Mouse (Mus musculus): ENCODE measurements around the gene Slco1a6. TPM values are rescaled to one million over a fixed set of nuclear protein-coding genes. Genes with fewer than 3 reads are reported as not detected.
"Not testable (repeated sequence)": the region's sequence is repeated elsewhere in the genome, so short reads cannot be mapped to it uniquely, and the experiment has no call there.

The Slco1a6 gene
- total RNA-seq (2014; rRNA removed): not detected in 2 replicates
- polyA plus RNA-seq (2015; fragmentation: Nextera tagmentation; extraction: Ambion mirVana): 0.43 TPM in 1 of 2 replicates, not detected in the other

- Histone ChIP-seq H3K9me3 (ENCODE audit: low read length) (no peaks in the 10 kb centered on the region), H3K9ac (replicated peaks; ENCODE audit: low read length, poor library complexity, severe bottlenecking) (no peak within 1 kb of the TSS), H3K27me3 (ENCODE audit: insufficient read depth, low read length) (no peaks in the 10 kb centered on the region), H3K4me2 (ENCODE audit: low read depth, low read length, poor library complexity, severe bottlenecking) (no peak within 1 kb of the TSS), H3K4me3 (ENCODE audit: low read depth, low read length) (no peak within 1 kb of the TSS), H3K4me1 (ENCODE audit: insufficient read depth, low read length) (no peaks in the 10 kb centered on the region), H3K27ac (ENCODE audit: low read depth, low read length) (no peak within 1 kb of the TSS), H3K36me3 (ENCODE audit: insufficient read depth, low read length) (no peaks in the 10 kb centered on the region)
- ATAC-seq (ENCODE audit: low FRiP score) (no peak), DNase-seq (ENCODE audit: low spot score) (no peak)
- TF ChIP-seq CTCF (IDR thresholded peaks at IDR 0.05): no peak
- 90% methylated on average over 4 of the region's 4 CpGs for WGBS
Measured at GRCm38 (mm10) chr6:142208421-142208820, at the start of gene Slco1a6. Gene Slco1a6 (minus strand): TSS chr6:142208521.

GRCm38 (mm10) chr6:142250738-142251307, 42.5 kb upstream of the Slco1a6 start:
- DNase-seq (ENCODE audit: low spot score); H3K9me3 ChIP-seq (ENCODE audit: low read length); H3K4me1 ChIP-seq (ENCODE audit: insufficient read depth, low read length); H3K36me3 ChIP-seq (ENCODE audit: insufficient read depth, low read length); H3K9ac ChIP-seq (replicated peaks; ENCODE audit: low read length, poor library complexity, severe bottlenecking); H3K27me3 ChIP-seq (ENCODE audit: insufficient read depth, low read length); H3K4me3 ChIP-seq (ENCODE audit: low read depth, low read length); H3K4me2 ChIP-seq (ENCODE audit: low read depth, low read length, poor library complexity, severe bottlenecking); H3K27ac ChIP-seq (ENCODE audit: low read depth, low read length); ATAC-seq (ENCODE audit: low FRiP score): not testable (repeated sequence)
- WGBS: 94% methylated on average over 1 of the region's 1 CpGs

GRCm38 (mm10) chr6:142245065-142245464, 36.7 kb upstream of the Slco1a6 start:
- Histone ChIP-seq H3K4me2 (ENCODE audit: low read depth, low read length, poor library complexity, severe bottlenecking) (no peak overlapping the region), H3K27ac (ENCODE audit: low read depth, low read length) (no peak overlapping the region), H3K9me3 (ENCODE audit: low read length) (no peaks in the 10 kb centered on the region), H3K4me1 (ENCODE audit: insufficient read depth, low read length) (no peaks in the 10 kb centered on the region), H3K4me3 (ENCODE audit: low read depth, low read length) (no peak overlapping the region), H3K36me3 (ENCODE audit: insufficient read depth, low read length) (no peaks in the 10 kb centered on the region), H3K9ac (replicated peaks; ENCODE audit: low read length, poor library complexity, severe bottlenecking) (no peak overlapping the region), H3K27me3 (ENCODE audit: insufficient read depth, low read length) (no peaks in the 10 kb centered on the region)
- ATAC-seq (ENCODE audit: low FRiP score): no peak
- WGBS: 78% methylated on average over 5 of the region's 5 CpGs
- no peak for DNase-seq (ENCODE audit: low spot score)
- no peak for TF ChIP-seq CTCF (IDR thresholded peaks at IDR 0.05)

- H3K9ac ChIP-seq (replicated peaks; ENCODE audit: low read length, poor library complexity, severe bottlenecking): no peak overlapping the region
- H3K36me3 ChIP-seq (ENCODE audit: insufficient read depth, low read length): no peaks in the 10 kb centered on the region
Measured at GRCm38 (mm10) chr6:142239468-142239867, 31.1 kb upstream of the Slco1a6 start.

GRCm38 (mm10) chr6:142220138-142220537, 11.8 kb upstream of the Slco1a6 start:
- no peak overlapping the region for H3K9ac ChIP-seq (replicated peaks; ENCODE audit: low read length, poor library complexity, severe bottlenecking)
- ATAC-seq (ENCODE audit: low FRiP score) (no peak), DNase-seq (ENCODE audit: low spot score) (no peak)
- no peaks in the 10 kb centered on the region for H3K9me3 ChIP-seq (ENCODE audit: low read length)
- no peak overlapping the region for H3K4me2 ChIP-seq (ENCODE audit: low read depth, low read length, poor library complexity, severe bottlenecking)
- H3K27ac ChIP-seq (ENCODE audit: low read depth, low read length): no peak overlapping the region
- no peak overlapping the region for H3K4me3 ChIP-seq (ENCODE audit: low read depth, low read length)
- H3K27me3 ChIP-seq (ENCODE audit: insufficient read depth, low read length): no peaks in the 10 kb centered on the region
- no peaks in the 10 kb centered on the region for H3K36me3 ChIP-seq (ENCODE audit: insufficient read depth, low read length)
- TF ChIP-seq CTCF (IDR thresholded peaks at IDR 0.05): no peak
- H3K4me1 ChIP-seq (ENCODE audit: insufficient read depth, low read length): no peaks in the 10 kb centered on the region

More at GRCm38 (mm10) chr6:142239468-142239867, 31.1 kb upstream of the Slco1a6 start:
- ATAC-seq (ENCODE audit: low FRiP score) (no peak), DNase-seq (ENCODE audit: low spot score) (no peak)
- WGBS: 92% methylated on average over 1 of the region's 1 CpGs
- Histone ChIP-seq H3K4me3 (ENCODE audit: low read depth, low read length) (no peak overlapping the region), H3K27ac (ENCODE audit: low read depth, low read length) (no peak overlapping the region), H3K4me1 (ENCODE audit: insufficient read depth, low read length) (no peaks in the 10 kb centered on the region), H3K27me3 (ENCODE audit: insufficient read depth, low read length) (no peaks in the 10 kb centered on the region), H3K4me2 (ENCODE audit: low read depth, low read length, poor library complexity, severe bottlenecking) (no peak overlapping the region), H3K9me3 (ENCODE audit: low read length) (no peaks in the 10 kb centered on the region)
- no peak for TF ChIP-seq CTCF (IDR thresholded peaks at IDR 0.05)

GRCm38 (mm10) chr6:142211821-142212220, 3.5 kb upstream of the Slco1a6 start:
- no peak overlapping the region for H3K4me2 ChIP-seq (ENCODE audit: low read depth, low read length, poor library complexity, severe bottlenecking)
- H3K27me3 ChIP-seq (ENCODE audit: insufficient read depth, low read length): no peaks in the 10 kb centered on the region
- DNase-seq (ENCODE audit: low spot score): no peak
- no peak overlapping the region for H3K27ac ChIP-seq (ENCODE audit: low read depth, low read length)
- no peaks in the 10 kb centered on the region for H3K4me1 ChIP-seq (ENCODE audit: insufficient read depth, low read length)
- H3K4me3 ChIP-seq (ENCODE audit: low read depth, low read length): no peak overlapping the region
- no peaks in the 10 kb centered on the region for H3K36me3 ChIP-seq (ENCODE audit: insufficient read depth, low read length)
- no peak for ATAC-seq (ENCODE audit: low FRiP score)
- TF ChIP-seq CTCF (IDR thresholded peaks at IDR 0.05): no peak
- no peak overlapping the region for H3K9ac ChIP-seq (replicated peaks; ENCODE audit: low read length, poor library complexity, severe bottlenecking)
- H3K9me3 ChIP-seq (ENCODE audit: low read length): no peaks in the 10 kb centered on the region
